Mouse (Mus musculus) intestine, postnatal 0 days (tissue): Measurements from ENCODE around the gene Stam. TPM values are rescaled to one million over a fixed set of nuclear protein-coding genes. Genes with fewer than 3 reads are reported as not detected.

Source experiments
- polyA plus RNA-seq: library from polyadenylated mRNA; unstranded; fragments of >200 nt; fragmentation: Nextera tagmentation; extraction: Ambion mirVana; gene quantifications from 2 replicates; pipeline ENCODE4 v1.2.1, GENCODE M21; 2015

The Stam gene
- polyA plus RNA-seq, 1 experiment from 2014 or later, result 21.8 TPM

Other genes starting within 250 kb of the Stam start
- 83.3 and 85.7 TPM in 2 replicates for gene Hacd1, start 18.0 kb upstream of the Stam start, polyA plus RNA-seq
- gene Tmem236, start 100.4 kb downstream of the Stam start, polyA plus RNA-seq, result 12.2 and 14.6 TPM in 2 replicates
- 3.1 and 3.8 TPM in 2 replicates for gene Mrc1, start 155.3 kb downstream of the Stam start, polyA plus RNA-seq